Mouse (Mus musculus) stomach, postnatal 0 days (tissue): ENCODE results near the gene Efcab6.

Experiments used
- CTCF ChIP-seq: IDR thresholded peaks from 2 replicates; pipeline ENCODE4 v1.5.1; 2016; ENCODE audit warnings: antibody characterized with exemption, low read depth, mild to moderate bottlenecking, moderate library complexity
- EP300 ChIP-seq: optimal IDR thresholded peaks from 2 replicates; pipeline ENCODE3; 2016; ENCODE audit warnings: antibody characterized with exemption

DNA sequence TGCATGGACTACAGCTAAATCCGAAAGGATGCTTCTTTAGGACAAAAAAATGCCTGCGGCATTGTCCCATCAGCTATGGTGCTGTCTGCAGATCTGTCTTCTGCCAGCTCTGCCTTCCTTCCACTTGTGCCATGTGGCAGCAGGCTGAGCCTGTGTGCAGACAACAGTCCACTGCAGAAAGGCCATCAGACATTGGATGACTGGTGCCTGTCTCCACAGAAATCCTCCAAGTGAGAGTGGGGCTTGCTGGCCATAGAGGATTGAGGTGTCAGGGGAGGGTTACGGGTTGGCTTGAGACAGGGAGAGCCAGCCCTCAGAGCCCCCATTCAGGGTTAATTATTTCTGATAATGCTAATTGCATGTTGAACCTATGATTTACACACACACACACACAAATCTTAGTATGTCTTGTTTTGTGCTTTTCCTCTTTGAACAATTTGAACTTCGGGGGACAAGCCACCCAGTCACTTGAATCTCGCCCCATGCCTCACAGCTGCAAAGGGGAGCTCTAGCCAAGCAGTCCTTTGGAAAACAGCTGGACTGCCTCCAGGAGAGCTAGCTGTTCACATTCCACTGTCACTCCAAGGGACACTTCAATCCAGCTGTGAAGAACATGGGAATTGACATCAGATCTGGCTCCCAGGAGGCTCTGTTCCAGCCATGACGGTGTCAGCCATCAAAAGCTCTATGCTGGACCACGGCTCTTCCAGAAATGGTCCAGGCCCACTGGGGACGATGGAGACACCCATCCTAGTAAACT is 109.1 kb downstream of the Efcab6 start:
- TF ChIP-seq EP300 = no peak
- no peak for TF ChIP-seq CTCF
